Mouse (Mus musculus) thymus, postnatal 4 days (tissue): ENCODE measurements at regions not wholly inside any gene's neighbourhood (a gene's known extent, or its start where the extent isn't known, plus 50 kb on each side); places are given as distances from the start of the nearest gene placed in this dataset.

Experiments
- DNase-seq: peaks from one replicate; pipeline ENCODE4 v3.0.0; 2021

DNA sequence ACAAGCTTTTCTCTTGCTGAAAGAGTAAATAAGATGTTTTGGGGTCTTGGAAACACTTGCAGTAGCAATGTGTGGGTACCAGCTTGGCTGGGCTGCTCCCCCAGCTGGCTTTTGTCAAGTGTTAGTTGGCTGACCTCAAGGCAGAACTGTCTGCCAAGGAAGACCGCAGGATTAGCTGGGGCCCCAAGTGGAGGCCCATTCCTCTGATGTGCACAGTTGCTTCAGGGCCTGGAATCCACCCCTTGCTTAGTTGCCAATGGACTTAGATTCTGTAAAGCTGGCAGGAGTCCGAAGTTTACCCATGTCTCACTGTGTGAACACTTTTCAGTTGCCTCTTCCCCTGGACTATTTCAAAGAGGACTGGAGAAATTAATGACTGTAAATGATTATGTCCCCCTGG is 57.8 kb upstream of the Rmdn2 start:
- DNase-seq: no peak

DNA sequence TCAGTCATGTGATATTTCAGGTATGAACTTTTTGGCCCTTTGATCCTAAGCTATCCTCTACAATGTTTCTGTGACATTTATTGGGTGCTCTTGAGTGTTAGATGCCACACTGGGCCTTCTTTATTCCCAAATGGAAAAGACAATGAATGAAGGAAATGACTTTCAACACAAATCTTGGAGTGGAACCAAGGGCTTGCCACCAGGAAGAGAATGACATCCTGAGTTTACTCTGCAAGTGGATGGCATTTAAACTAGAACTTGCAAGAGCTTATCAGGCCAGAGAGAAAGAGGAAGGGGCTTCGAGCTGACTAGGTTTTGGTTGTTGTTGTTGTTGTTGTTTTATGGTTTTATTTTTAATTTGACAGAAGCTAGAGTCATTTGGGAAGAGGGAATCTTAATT is 56.1 kb upstream of the Rmdn2 start:
- no peak for DNase-seq
